Mouse (Mus musculus): ENCODE data around the gene Tmem234. TPM values are rescaled to one million over a fixed set of nuclear protein-coding genes. Genes with fewer than 3 reads are reported as not detected.

Tmem234 gene
- polyA plus RNA-seq, 1 experiment from 2014 or later, result 104 TPM

DNA sequence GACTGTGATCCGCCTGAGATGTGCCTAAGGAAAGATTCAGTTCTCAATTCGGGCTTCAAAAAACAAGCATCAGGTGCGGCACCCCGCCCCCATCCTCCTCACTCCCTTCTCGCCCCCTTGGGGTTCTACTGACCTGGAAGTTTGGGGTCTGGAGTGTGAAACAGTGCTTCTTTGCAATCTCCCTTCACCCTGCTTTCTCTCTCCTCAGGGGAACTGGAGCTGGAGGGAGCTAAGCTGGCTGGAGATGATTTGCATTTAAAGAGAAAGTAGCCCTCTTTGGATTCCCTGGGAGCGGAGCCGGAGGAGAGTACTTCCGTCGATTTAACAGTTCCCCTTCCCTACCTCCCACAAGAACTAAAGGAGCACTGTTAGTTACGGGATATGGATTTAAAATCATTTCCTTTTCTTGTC lies 23.2 kb downstream of the Tmem234 start, which contains the start of gene Ccdc28b:
Ccdc28b (minus strand) TSS at position 267 of the 411 bp plus-strand sequence.
- 0 out of 2 replicates have a peak, but pooled peaks have one; percentile 19 for ATAC-seq (ENCODE audit: low read depth)
- H3K4me2 ChIP-seq (ENCODE audit: low read depth, low read length), result peak within 1 kb of the TSS; percentile 69
- H3K36me3 ChIP-seq (ENCODE audit: control insufficient read depth, insufficient read depth), result peaks cover 16% of the 10 kb centered on the region
- WGBS (ENCODE audit: insufficient replicate concordance), result under 1% methylated on average over 10 of the region's 10 CpGs
- H3K4me3 ChIP-seq (ENCODE audit: low read depth, low read length), result peak within 1 kb of the TSS; percentile 61
- peaks cover 34% of the 10 kb centered on the region for H3K4me1 ChIP-seq (ENCODE audit: control insufficient read depth, low read depth, low read length)
- peak within 1 kb of the TSS; percentile 59 for H3K9ac ChIP-seq (ENCODE audit: low read depth, low read length)
- H3K27me3 ChIP-seq (ENCODE audit: control insufficient read depth, insufficient read depth, low read depth, low read length), result no peaks in the 10 kb centered on the region
- peak within 1 kb of the TSS; percentile 75 for H3K27ac ChIP-seq (ENCODE audit: low read length)
- H3K9me3 ChIP-seq (replicated peaks; ENCODE audit: control insufficient read depth, low read length), result no peaks in the 10 kb centered on the region

GRCm38 (mm10) chr4:129624281-129625028 lies 24.0 kb downstream of the Tmem234 start:
- H3K4me3 ChIP-seq (ENCODE audit: low read depth, low read length), result peak overlapping the region; percentile 61
- peak overlapping the region; percentile 59 for H3K9ac ChIP-seq (ENCODE audit: low read depth, low read length)
- H3K27ac ChIP-seq (ENCODE audit: low read length), result peak overlapping the region; percentile 75
- ATAC-seq (ENCODE audit: low read depth), result peak; percentile 95
- under 1% methylated on average over 18 of the region's 18 CpGs for WGBS (ENCODE audit: insufficient replicate concordance)
- H3K4me2 ChIP-seq (ENCODE audit: low read depth, low read length), result peak overlapping the region; percentile 69
- peaks cover 24% of the 10 kb centered on the region for H3K36me3 ChIP-seq (ENCODE audit: control insufficient read depth, insufficient read depth)
- no peaks in the 10 kb centered on the region for H3K9me3 ChIP-seq (replicated peaks; ENCODE audit: control insufficient read depth, low read length)
- H3K27me3 ChIP-seq (ENCODE audit: control insufficient read depth, insufficient read depth, low read depth, low read length), result no peaks in the 10 kb centered on the region
- peaks cover 30% of the 10 kb centered on the region for H3K4me1 ChIP-seq (ENCODE audit: control insufficient read depth, low read depth, low read length)

DNA sequence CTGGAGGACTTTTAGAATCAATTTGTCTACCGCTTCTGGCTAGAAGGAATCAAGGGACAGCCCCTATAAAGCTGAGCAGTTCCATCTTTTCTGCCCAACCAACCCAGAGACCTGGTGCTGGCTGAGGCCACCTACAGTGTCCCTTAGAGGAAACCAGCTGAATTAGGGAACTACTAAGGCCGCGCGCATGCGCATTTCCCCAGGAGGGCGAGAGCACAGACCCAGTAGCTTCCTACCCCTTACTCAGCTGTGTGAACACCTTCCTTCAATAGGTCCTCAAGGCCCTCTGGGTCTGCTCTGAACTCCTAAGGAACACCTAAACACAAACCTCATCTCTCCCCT lies 24.5 kb downstream of the Tmem234 start:
- Histone ChIP-seq H3K9me3 (replicated peaks; ENCODE audit: control insufficient read depth, low read length) (no peaks in the 10 kb centered on the region), H3K4me2 (ENCODE audit: low read depth, low read length) (peak overlapping the region; percentile 69), H3K27ac (ENCODE audit: low read length) (peak overlapping the region; percentile 75), H3K36me3 (ENCODE audit: control insufficient read depth, insufficient read depth) (peaks cover 28% of the 10 kb centered on the region), H3K9ac (ENCODE audit: low read depth, low read length) (peak overlapping the region; percentile 49), H3K27me3 (ENCODE audit: control insufficient read depth, insufficient read depth, low read depth, low read length) (no peaks in the 10 kb centered on the region), H3K4me1 (ENCODE audit: control insufficient read depth, low read depth, low read length) (peaks cover 30% of the 10 kb centered on the region), H3K4me3 (ENCODE audit: low read depth, low read length) (peak overlapping the region; percentile 61)
- peak; percentile 24; the same call in 1 of the 2 replicates for ATAC-seq (ENCODE audit: low read depth)
- 3% methylated on average over 6 of the region's 6 CpGs for WGBS (ENCODE audit: insufficient replicate concordance)

DNA sequence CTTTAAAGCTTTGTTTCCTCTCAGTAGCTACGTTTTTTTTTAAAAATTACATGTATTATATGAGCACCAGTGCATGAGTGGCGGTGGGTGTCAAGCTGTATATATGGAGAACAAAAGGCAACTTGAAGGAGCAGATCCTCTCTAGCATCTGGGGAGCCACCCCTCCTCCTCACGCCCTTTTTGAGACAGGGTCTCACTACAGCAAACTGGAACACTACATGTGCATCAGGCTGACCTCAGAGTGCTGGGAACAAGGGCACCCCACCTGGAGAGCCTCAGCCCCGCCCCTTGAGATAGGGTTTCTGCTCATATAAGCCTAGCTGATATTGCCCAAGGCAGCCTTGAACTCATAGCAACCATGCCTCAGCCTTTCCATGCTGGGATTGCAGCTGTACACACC lies 25.0 kb downstream of the Tmem234 start:
- no peaks in the 10 kb centered on the region for H3K27me3 ChIP-seq (ENCODE audit: control insufficient read depth, insufficient read depth, low read depth, low read length)
- H3K27ac ChIP-seq (ENCODE audit: low read length), result peak overlapping the region; percentile 75
- WGBS (ENCODE audit: insufficient replicate concordance), result 44% methylated on average over 4 of the region's 4 CpGs
- no peaks in the 10 kb centered on the region for H3K9me3 ChIP-seq (replicated peaks; ENCODE audit: control insufficient read depth, low read length)
- no peak for ATAC-seq (ENCODE audit: low read depth)
- peaks cover 30% of the 10 kb centered on the region for H3K4me1 ChIP-seq (ENCODE audit: control insufficient read depth, low read depth, low read length)
- no peak overlapping the region for H3K4me3 ChIP-seq (ENCODE audit: low read depth, low read length)
- H3K9ac ChIP-seq (ENCODE audit: low read depth, low read length), result no peak overlapping the region
- H3K36me3 ChIP-seq (ENCODE audit: control insufficient read depth, insufficient read depth), result peaks cover 33% of the 10 kb centered on the region
- H3K4me2 ChIP-seq (ENCODE audit: low read depth, low read length), result peak overlapping the region; percentile 69; the same call in 1 of the 2 replicates

GRCm38 (mm10) chr4:129626035-129626434 lies 25.6 kb downstream of the Tmem234 start:
- Histone ChIP-seq H3K9ac (ENCODE audit: low read depth, low read length) (no peak overlapping the region), H3K4me2 (ENCODE audit: low read depth, low read length) (no peak overlapping the region), H3K4me3 (ENCODE audit: low read depth, low read length) (no peak overlapping the region), H3K9me3 (replicated peaks; ENCODE audit: control insufficient read depth, low read length) (no peaks in the 10 kb centered on the region), H3K4me1 (ENCODE audit: control insufficient read depth, low read depth, low read length) (peaks cover 30% of the 10 kb centered on the region), H3K27ac (ENCODE audit: low read length) (no peak overlapping the region), H3K36me3 (ENCODE audit: control insufficient read depth, insufficient read depth) (peaks cover 39% of the 10 kb centered on the region), H3K27me3 (ENCODE audit: control insufficient read depth, insufficient read depth, low read depth, low read length) (no peaks in the 10 kb centered on the region)
- ATAC-seq (ENCODE audit: low read depth), result no peak
- 69% methylated on average over 6 of the region's 6 CpGs for WGBS (ENCODE audit: insufficient replicate concordance)

- Histone ChIP-seq H3K27me3 (ENCODE audit: control insufficient read depth, insufficient read depth, low read depth, low read length) (no peaks in the 10 kb centered on the region), H3K9ac (ENCODE audit: low read depth, low read length) (no peak overlapping the region), H3K4me3 (ENCODE audit: low read depth, low read length) (no peak overlapping the region), H3K4me2 (ENCODE audit: low read depth, low read length) (no peak overlapping the region), H3K36me3 (ENCODE audit: control insufficient read depth, insufficient read depth) (peaks cover 69% of the 10 kb centered on the region), H3K4me1 (ENCODE audit: control insufficient read depth, low read depth, low read length) (peaks cover 13% of the 10 kb centered on the region), H3K9me3 (replicated peaks; ENCODE audit: control insufficient read depth, low read length) (no peaks in the 10 kb centered on the region), H3K27ac (ENCODE audit: low read length) (no peak overlapping the region)
- 81% methylated on average over 4 of the region's 4 CpGs for WGBS (ENCODE audit: insufficient replicate concordance)
- ATAC-seq (ENCODE audit: low read depth), result no peak
Observed at GRCm38 (mm10) chr4:129630944-129631343, 30.5 kb downstream of the Tmem234 start.

- Histone ChIP-seq H3K27me3 (ENCODE audit: control insufficient read depth, insufficient read depth, low read depth, low read length) (no peaks in the 10 kb centered on the region), H3K9ac (ENCODE audit: low read depth, low read length) (no peak overlapping the region), H3K4me3 (ENCODE audit: low read depth, low read length) (no peak overlapping the region), H3K9me3 (replicated peaks; ENCODE audit: control insufficient read depth, low read length) (no peaks in the 10 kb centered on the region), H3K27ac (ENCODE audit: low read length) (no peak overlapping the region), H3K4me1 (ENCODE audit: control insufficient read depth, low read depth, low read length) (peaks cover 12% of the 10 kb centered on the region), H3K36me3 (ENCODE audit: control insufficient read depth, insufficient read depth) (peaks cover 78% of the 10 kb centered on the region), H3K4me2 (ENCODE audit: low read depth, low read length) (no peak overlapping the region)
- 87% methylated on average over 12 of the region's 12 CpGs for WGBS (ENCODE audit: insufficient replicate concordance)
- ATAC-seq (ENCODE audit: low read depth), result no peak
Observed at GRCm38 (mm10) chr4:129631867-129632266, 31.4 kb downstream of the Tmem234 start.

DNA sequence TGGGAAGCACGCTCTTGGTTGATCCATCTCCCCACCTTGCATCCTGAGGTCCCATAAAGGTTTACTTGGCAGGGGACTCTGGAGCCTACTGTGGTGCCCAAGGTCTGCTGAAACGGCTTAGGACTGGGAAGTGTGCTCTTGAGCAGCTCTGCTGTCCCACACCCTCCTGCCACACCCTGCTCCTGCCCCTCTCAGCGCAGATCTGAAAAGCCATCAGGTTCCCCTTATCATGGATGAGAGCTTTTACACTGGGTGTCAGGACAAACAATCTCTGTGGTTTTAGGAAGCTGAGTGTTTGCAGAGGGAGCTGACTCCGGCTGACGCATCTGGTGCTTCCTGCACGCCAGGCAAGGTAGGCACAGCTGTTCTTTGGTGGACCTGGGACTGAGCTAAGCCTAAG lies 33.4 kb downstream of the Tmem234 start:
- Histone ChIP-seq H3K9me3 (replicated peaks; ENCODE audit: control insufficient read depth, low read length) (no peaks in the 10 kb centered on the region), H3K9ac (ENCODE audit: low read depth, low read length) (no peak overlapping the region), H3K27me3 (ENCODE audit: control insufficient read depth, insufficient read depth, low read depth, low read length) (no peaks in the 10 kb centered on the region), H3K36me3 (ENCODE audit: control insufficient read depth, insufficient read depth) (peaks cover 74% of the 10 kb centered on the region), H3K4me3 (ENCODE audit: low read depth, low read length) (no peak overlapping the region), H3K4me2 (ENCODE audit: low read depth, low read length) (peak overlapping the region; percentile 10; the same call in 1 of the 2 replicates), H3K4me1 (ENCODE audit: control insufficient read depth, low read depth, low read length) (peaks cover 17% of the 10 kb centered on the region), H3K27ac (ENCODE audit: low read length) (no peak overlapping the region)
- ATAC-seq (ENCODE audit: low read depth), result peak; percentile 85
- 45% methylated on average over 6 of the region's 6 CpGs for WGBS (ENCODE audit: insufficient replicate concordance)

DNA sequence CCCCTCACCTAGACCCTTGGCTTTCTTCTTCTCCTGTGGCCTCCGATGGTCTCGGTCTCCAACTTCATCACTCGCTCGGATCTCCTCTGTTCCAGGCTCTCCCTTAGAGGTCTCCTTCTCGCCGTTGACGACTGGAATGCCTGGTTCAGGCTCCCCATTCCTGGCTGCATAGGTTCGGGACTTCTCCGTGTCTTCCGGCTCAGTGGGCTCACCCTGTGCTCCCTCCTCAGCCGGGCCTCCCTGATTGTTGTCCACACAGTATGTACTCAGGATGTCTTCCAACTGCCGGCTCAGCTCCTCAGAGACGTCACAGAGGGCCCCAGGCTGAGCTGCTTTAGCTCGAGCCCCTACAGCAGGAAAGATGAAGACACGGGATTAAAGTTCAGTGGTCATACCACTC lies 38.8 kb downstream of the Tmem234 start:
- ATAC-seq (ENCODE audit: low read depth), result no peak
- no peaks in the 10 kb centered on the region for H3K9me3 ChIP-seq (replicated peaks; ENCODE audit: control insufficient read depth, low read length)
- H3K9ac ChIP-seq (ENCODE audit: low read depth, low read length), result no peak overlapping the region; the same call in 1 of the 2 replicates
- H3K4me3 ChIP-seq (ENCODE audit: low read depth, low read length), result peak overlapping the region; percentile 81
- H3K27me3 ChIP-seq (ENCODE audit: control insufficient read depth, insufficient read depth, low read depth, low read length), result no peaks in the 10 kb centered on the region
- peaks cover 35% of the 10 kb centered on the region for H3K36me3 ChIP-seq (ENCODE audit: control insufficient read depth, insufficient read depth)
- peak overlapping the region; percentile 91 for H3K4me2 ChIP-seq (ENCODE audit: low read depth, low read length)
- peaks cover 27% of the 10 kb centered on the region for H3K4me1 ChIP-seq (ENCODE audit: control insufficient read depth, low read depth, low read length)
- no peak overlapping the region for H3K27ac ChIP-seq (ENCODE audit: low read length)
- WGBS (ENCODE audit: insufficient replicate concordance), result 83% methylated on average over 15 of the region's 15 CpGs

Data from liver, embryonic 16.5 days (tissue).